In genomic region chr7:84335766-84336579, GRCm38 (mm10) we compare ENCODE assay signal across 11 mouse cellular contexts.
A peak's percentile ranks its signal among the peaks of the same experiment; 100 is the strongest.
DNase-seq lines count a peak whose midpoint lies in the region; ATAC-seq lines count a peak whose summit lies in the region.
"Had no signal": no experiment of that assay in that cellular context is flagged by ENCODE, and none has a peak within 500 bp of the region (broad histone marks: within the 10 kb centered on the region; RNA-seq: fewer than 3 reads in every experiment).

No protein-coding gene starts in this region.

- H3K9me3 ChIP-seq in heart, embryonic 16.5 days (replicated peaks; ENCODE audit: control insufficient read depth, low read length) = no peaks in the 10 kb centered on the region
- no peaks in the 10 kb centered on the region for H3K9me3 ChIP-seq in neural tube, embryonic 13.5 days
- no peaks in the 10 kb centered on the region for H3K9me3 ChIP-seq in neural tube, embryonic 15.5 days (replicated peaks)
- H3K9me3 ChIP-seq: liver, embryonic 15.5 days had no signal

- no peaks in the 10 kb centered on the region for H3K36me3 ChIP-seq in heart, embryonic 16.5 days (ENCODE audit: control insufficient read depth, insufficient read depth)
- H3K36me3 ChIP-seq in neural tube, embryonic 13.5 days = peaks cover 17% of the 10 kb centered on the region; the same call in 1 of the 2 replicates
- 0 out of 2 replicates have a peak, but pooled peaks cover 2% of the 10 kb centered on the region for H3K36me3 ChIP-seq in neural tube, embryonic 15.5 days
- H3K36me3 ChIP-seq: liver, embryonic 15.5 days had no signal

- intact Hi-C loops in heart, postnatal 14 days (cut with DNase I) = no loop called here

- H3K4me2 ChIP-seq in heart, embryonic 16.5 days (ENCODE audit: low read depth, low read length) = no peak overlapping the region
- H3K4me2 ChIP-seq in neural tube, embryonic 13.5 days = no peak overlapping the region
- H3K4me2 ChIP-seq in neural tube, embryonic 15.5 days = no peak overlapping the region
- H3K4me2 ChIP-seq: liver, embryonic 15.5 days had no signal

- peak overlapping the region; percentile 34 for H3K27ac ChIP-seq in heart, embryonic 16.5 days (ENCODE audit: low read length)
- peak overlapping the region; percentile 19; the same call in 1 of the 2 replicates for H3K27ac ChIP-seq in neural tube, embryonic 13.5 days (replicated peaks)
- H3K27ac ChIP-seq in neural tube, embryonic 15.5 days (replicated peaks) = no peak overlapping the region
- H3K27ac ChIP-seq: liver, embryonic 15.5 days had no signal

- DNase-seq in adrenal gland, postnatal 14 days = peak; percentile 20
- no peak for DNase-seq in adrenal gland, adult (ENCODE audit: inconsistent age in 2 of 2, low spot score in 1 of 2)
- no peak for DNase-seq in heart, postnatal 14 days
- no peak for DNase-seq in thymus, adult 18-20 months
- DNase-seq in ovary, postnatal 36 days (ENCODE audit: low spot score) = no peak
- DNase-seq: cerebellum, adult 8-10 months; kidney, adult 18-20 months had no signal

- ATAC-seq in heart, embryonic 16.5 days (replicated peaks; ENCODE audit: extremely low read depth, insufficient read depth, low FRiP score) = no peak
- ATAC-seq in neural tube, embryonic 13.5 days (ENCODE audit: low read depth) = no peak
- ATAC-seq in neural tube, embryonic 15.5 days (ENCODE audit: low FRiP score) = no peak

- H3K4me3 ChIP-seq in heart, embryonic 16.5 days (ENCODE audit: low read length) = no peak overlapping the region
- H3K4me3 ChIP-seq in neural tube, embryonic 13.5 days = no peak overlapping the region
- H3K4me3 ChIP-seq in neural tube, embryonic 15.5 days (replicated peaks) = no peak overlapping the region
- H3K4me3 ChIP-seq: liver, embryonic 15.5 days had no signal

- WGBS in heart, embryonic 16.5 days = 57% methylated on average over 6 of the region's 6 CpGs
- WGBS in neural tube, embryonic 13.5 days = 70% methylated on average over 6 of the region's 6 CpGs
- 72% methylated on average over 6 of the region's 6 CpGs for WGBS in neural tube, embryonic 15.5 days

- no peak overlapping the region for H3K9ac ChIP-seq in heart, embryonic 16.5 days (ENCODE audit: low read length)
- H3K9ac ChIP-seq in neural tube, embryonic 13.5 days = no peak overlapping the region
- H3K9ac ChIP-seq in neural tube, embryonic 15.5 days (replicated peaks) = no peak overlapping the region
- H3K9ac ChIP-seq: liver, embryonic 15.5 days had no signal

- peaks cover 57% of the 10 kb centered on the region for H3K4me1 ChIP-seq in heart, embryonic 16.5 days (ENCODE audit: control insufficient read depth, insufficient read depth, low read length)
- H3K4me1 ChIP-seq in neural tube, embryonic 13.5 days (replicated peaks) = peaks cover 40% of the 10 kb centered on the region
- H3K4me1 ChIP-seq in neural tube, embryonic 15.5 days = peaks cover 45% of the 10 kb centered on the region
- H3K4me1 ChIP-seq: liver, embryonic 15.5 days had no signal

- no peaks in the 10 kb centered on the region for H3K27me3 ChIP-seq in heart, embryonic 16.5 days (ENCODE audit: control insufficient read depth, insufficient read depth, low read length)
- no peaks in the 10 kb centered on the region for H3K27me3 ChIP-seq in neural tube, embryonic 13.5 days
- no peaks in the 10 kb centered on the region for H3K27me3 ChIP-seq in neural tube, embryonic 15.5 days (replicated peaks)
- H3K27me3 ChIP-seq: liver, embryonic 15.5 days had no signal
